Mouse (Mus musculus): ENCODE results near the gene Six3. TPM values are rescaled to one million over a fixed set of nuclear protein-coding genes. Genes with fewer than 3 reads are reported as not detected.

The Six3 gene
- polyA plus RNA-seq, 1 experiment: not detected

DNA sequence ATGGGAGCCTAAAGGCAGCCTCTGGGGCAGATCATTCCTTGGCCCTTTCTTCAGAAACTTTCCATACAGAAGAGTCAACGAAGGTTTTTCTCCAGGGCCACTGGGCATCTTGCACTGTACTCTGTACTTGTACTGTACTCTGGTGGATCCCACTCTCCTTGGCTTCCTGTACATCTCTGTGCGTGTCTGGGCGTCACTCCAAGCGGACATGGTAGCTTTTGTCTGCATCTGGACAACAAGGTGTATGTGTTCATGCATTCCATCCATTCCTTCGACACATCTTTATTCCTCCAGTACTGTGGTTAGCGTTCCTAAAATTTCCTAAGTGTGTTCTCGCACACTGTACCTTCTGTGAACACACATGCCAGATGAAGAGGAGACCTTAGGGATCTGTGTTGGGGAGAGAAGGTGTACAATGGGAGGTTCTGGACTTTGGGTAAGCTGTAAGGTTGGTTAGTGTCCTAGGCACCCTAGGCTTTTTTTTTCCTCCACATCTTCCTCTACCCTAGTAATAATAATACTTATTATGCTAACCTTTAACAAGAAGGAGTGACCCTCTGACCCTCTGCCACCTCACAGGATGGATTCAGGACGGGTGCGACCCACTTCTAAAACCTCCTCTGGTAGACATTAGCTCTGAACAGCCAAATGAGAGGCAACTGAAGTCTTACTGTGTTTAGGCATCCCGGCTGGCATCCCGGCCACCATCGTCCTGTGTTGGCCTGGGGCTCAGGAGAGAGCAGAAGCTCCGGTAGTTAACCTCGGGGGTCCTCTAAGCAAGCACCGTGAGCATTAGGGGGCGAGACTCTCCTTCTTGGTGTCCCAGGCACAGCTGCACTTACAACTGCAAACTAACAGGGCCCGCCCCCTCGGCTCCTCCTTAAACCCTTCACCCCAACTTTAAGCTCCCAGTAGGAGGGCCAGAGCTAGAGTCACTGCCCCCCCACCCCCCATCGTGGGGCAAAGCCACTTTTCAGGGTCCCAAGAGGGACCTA is 1.6 kb upstream of the Six3 start:
- H3K27me3 ChIP-seq (ENCODE audit: control insufficient read depth, insufficient read depth, low read length): peaks cover 84% of the 10 kb centered on the region
- WGBS: 5% methylated on average over 19 of the region's 19 CpGs
- H3K36me3 ChIP-seq (ENCODE audit: control insufficient read depth, insufficient read depth, low read length): no peaks in the 10 kb centered on the region
- no peak for TF ChIP-seq CTCF (IDR thresholded peaks at IDR 0.05; ENCODE audit: extremely low read depth, insufficient read length, insufficient replicate concordance, low read depth, low read length)
- H3K4me1 ChIP-seq (ENCODE audit: control insufficient read depth, insufficient read depth, insufficient read length, low read length): no peaks in the 10 kb centered on the region; the same call in 1 of the 2 replicates
- H3K4me3 ChIP-seq (ENCODE audit: low read depth, low read length): no peak overlapping the region
- no peak overlapping the region for H3K27ac ChIP-seq (ENCODE audit: insufficient read depth, low read depth, low read length)

GRCm38 (mm10) chr17:85612526-85613265 is 712 bp upstream of the Six3 start:
- Histone ChIP-seq H3K27me3 (ENCODE audit: control insufficient read depth, insufficient read depth, low read length) (peaks cover 90% of the 10 kb centered on the region), H3K4me1 (ENCODE audit: control insufficient read depth, insufficient read depth, insufficient read length, low read length) (no peaks in the 10 kb centered on the region; the same call in 1 of the 2 replicates), H3K36me3 (ENCODE audit: control insufficient read depth, insufficient read depth, low read length) (no peaks in the 10 kb centered on the region), H3K4me3 (ENCODE audit: low read depth, low read length) (no peak overlapping the region), H3K27ac (ENCODE audit: insufficient read depth, low read depth, low read length) (no peak overlapping the region)
- TF ChIP-seq CTCF (IDR thresholded peaks at IDR 0.05; ENCODE audit: extremely low read depth, insufficient read length, insufficient replicate concordance, low read depth, low read length) (no peak), POLR2A (IDR thresholded peaks at IDR 0.05; ENCODE audit: low read depth, low read length) (no peak)
- 2% methylated on average over 31 of the region's 31 CpGs for WGBS

DNA sequence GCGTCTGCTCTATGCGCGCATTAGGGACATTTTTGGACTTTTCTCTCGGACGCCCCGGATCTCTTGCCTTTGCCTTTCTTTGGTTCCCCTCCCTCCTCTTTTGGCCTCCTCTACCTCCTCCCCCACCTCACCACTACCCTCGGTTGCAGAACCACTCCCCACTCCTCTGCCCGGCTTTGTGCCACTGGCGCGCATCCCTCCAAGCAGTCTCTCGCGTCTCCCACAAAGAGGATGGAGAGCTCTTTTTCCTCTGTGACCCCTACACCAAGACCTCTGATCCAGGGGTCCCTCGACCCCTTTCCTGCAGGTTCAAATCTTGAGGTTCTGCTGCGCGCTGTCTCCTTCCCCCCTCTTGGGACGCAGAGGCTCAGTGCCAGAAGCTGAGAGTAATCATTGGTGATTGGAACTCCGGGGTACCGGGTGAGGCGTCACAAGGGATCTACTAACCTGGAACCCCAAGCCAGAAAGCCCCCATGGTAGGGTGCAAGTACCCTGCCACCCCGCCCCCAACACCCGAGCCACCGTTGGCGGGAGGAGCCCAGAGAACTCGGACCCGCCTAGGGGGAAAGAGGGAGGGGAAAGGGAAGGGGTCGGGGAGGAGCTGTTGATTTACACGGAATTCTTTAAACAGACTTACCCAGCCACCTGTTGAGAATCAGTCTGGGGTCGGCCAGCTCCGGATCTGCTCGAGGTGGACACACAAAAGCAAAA is 758 bp downstream of the Six3 start:
- Histone ChIP-seq H3K4me1 (ENCODE audit: control insufficient read depth, insufficient read depth, insufficient read length, low read length) (no peaks in the 10 kb centered on the region), H3K27ac (ENCODE audit: insufficient read depth, low read depth, low read length) (no peak overlapping the region), H3K36me3 (ENCODE audit: control insufficient read depth, insufficient read depth, low read length) (no peaks in the 10 kb centered on the region), H3K27me3 (ENCODE audit: control insufficient read depth, insufficient read depth, low read length) (peaks cover 91% of the 10 kb centered on the region), H3K4me3 (ENCODE audit: low read depth, low read length) (no peak overlapping the region)
- 3% methylated on average over 30 of the region's 30 CpGs for WGBS
- TF ChIP-seq POLR2A (IDR thresholded peaks at IDR 0.05; ENCODE audit: low read depth, low read length) (no peak), CTCF (IDR thresholded peaks at IDR 0.05; ENCODE audit: extremely low read depth, insufficient read length, insufficient replicate concordance, low read depth, low read length) (no peak)

DNA sequence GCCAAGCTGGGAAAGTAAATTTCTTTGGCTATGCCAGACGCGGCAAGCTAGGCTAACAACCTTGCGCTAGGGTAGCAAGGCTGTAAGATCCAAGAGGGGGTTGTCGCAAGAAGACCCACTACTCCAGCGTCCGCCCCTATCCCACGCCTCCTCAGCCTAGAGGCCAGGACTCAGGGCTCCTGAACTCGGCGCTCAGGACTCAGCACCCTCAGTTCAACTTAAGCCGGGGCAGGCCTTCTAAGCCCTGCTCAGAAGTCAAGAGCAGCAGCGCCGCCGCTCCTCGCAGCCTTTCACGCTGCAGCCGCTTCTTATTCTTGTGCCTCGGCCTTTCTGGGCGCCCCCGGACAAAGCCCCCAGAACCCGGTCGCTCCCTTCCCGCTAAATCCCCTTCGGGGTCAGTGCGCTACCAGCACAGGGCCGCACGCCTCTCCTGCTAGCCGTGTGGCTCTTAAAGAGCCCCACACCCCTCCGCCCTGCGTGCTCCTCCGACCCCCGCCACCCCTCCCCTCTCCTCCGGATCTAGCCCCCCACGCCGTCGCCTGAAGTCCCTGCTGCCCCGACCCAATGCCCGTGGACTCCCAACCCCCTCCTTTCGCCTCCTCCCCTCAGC is 1.4 kb downstream of the Six3 start:
- peaks cover 91% of the 10 kb centered on the region for H3K27me3 ChIP-seq (ENCODE audit: control insufficient read depth, insufficient read depth, low read length)
- TF ChIP-seq POLR2A (IDR thresholded peaks at IDR 0.05; ENCODE audit: low read depth, low read length): no peak
- WGBS: 4% methylated on average over 38 of the region's 38 CpGs
- H3K27ac ChIP-seq (ENCODE audit: insufficient read depth, low read depth, low read length): no peak overlapping the region
- no peaks in the 10 kb centered on the region for H3K36me3 ChIP-seq (ENCODE audit: control insufficient read depth, insufficient read depth, low read length)
- H3K4me1 ChIP-seq (ENCODE audit: control insufficient read depth, insufficient read depth, insufficient read length, low read length): no peaks in the 10 kb centered on the region
- no peak overlapping the region for H3K4me3 ChIP-seq (ENCODE audit: low read depth, low read length)

- no peaks in the 10 kb centered on the region for H3K4me1 ChIP-seq (ENCODE audit: control insufficient read depth, insufficient read depth, insufficient read length, low read length)
- no peaks in the 10 kb centered on the region for H3K36me3 ChIP-seq (ENCODE audit: control insufficient read depth, insufficient read depth, low read length)
- H3K27ac ChIP-seq (ENCODE audit: insufficient read depth, low read depth, low read length): no peak overlapping the region
- TF ChIP-seq CTCF (IDR thresholded peaks at IDR 0.05; ENCODE audit: extremely low read depth, insufficient read length, insufficient replicate concordance, low read depth, low read length) (no peak), POLR2A (IDR thresholded peaks at IDR 0.05; ENCODE audit: low read depth, low read length) (no peak)
- peaks cover 95% of the 10 kb centered on the region for H3K27me3 ChIP-seq (ENCODE audit: control insufficient read depth, insufficient read depth, low read length)
- 7% methylated on average over 4 of the region's 4 CpGs for WGBS
- no peak overlapping the region for H3K4me3 ChIP-seq (ENCODE audit: low read depth, low read length)
These were observed 2.2 kb downstream of the Six3 start for GRCm38 (mm10) chr17:85615586-85615985.

DNA sequence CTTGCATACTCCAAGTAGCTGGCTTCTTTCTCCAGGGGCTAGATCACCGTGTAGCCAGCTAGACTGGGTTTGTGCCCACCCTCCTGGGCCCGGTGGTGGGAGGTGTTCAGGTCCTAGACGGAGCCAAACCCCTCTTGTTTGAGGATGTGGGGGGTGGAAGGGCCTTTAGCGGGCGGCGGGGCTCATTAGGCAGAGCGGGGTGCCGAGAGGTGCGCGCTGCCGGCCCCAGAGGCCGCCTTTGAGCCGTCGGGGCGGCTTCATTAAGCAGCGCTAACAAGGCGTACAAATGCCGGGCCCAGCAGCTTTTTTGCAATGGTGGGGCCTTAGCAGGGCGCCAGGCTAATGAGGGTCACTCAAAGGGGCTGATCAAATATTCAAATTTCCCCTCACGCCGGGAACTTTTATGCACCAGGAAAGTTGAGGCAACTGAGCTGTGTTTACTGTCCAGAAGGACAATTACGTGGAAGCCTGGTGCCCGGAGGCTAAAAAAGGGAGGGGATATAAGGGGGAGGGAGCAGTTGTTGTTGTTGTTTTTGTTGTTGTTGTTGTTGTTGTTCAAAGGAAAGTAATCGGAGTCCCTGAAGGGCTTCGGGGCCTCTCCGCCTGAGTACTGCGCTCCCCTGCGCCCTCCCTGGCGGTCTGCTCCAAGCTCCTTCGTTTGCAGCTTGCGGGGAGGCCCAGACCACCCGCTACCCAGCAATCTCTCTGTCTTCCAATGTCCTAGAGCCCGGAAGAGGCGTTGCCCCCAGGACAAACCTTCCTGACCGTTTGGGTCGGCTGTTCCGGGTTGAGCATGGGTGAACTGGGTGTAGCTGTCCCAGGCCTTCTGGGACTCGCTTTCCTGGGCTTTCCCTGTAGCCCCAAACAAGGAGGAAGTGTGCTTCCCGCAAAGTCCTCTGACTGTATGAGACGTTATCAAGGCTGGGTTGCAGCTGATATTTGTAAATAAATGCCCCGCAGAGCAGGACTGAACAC is 3.4 kb downstream of the Six3 start:
- H3K4me3 ChIP-seq (ENCODE audit: low read depth, low read length): no peak overlapping the region
- WGBS: 4% methylated on average over 41 of the region's 41 CpGs
- TF ChIP-seq CTCF (IDR thresholded peaks at IDR 0.05; ENCODE audit: extremely low read depth, insufficient read length, insufficient replicate concordance, low read depth, low read length) (no peak), POLR2A (IDR thresholded peaks at IDR 0.05; ENCODE audit: low read depth, low read length) (no peak)
- H3K27ac ChIP-seq (ENCODE audit: insufficient read depth, low read depth, low read length): no peak overlapping the region
- H3K36me3 ChIP-seq (ENCODE audit: control insufficient read depth, insufficient read depth, low read length): no peaks in the 10 kb centered on the region
- peaks cover 95% of the 10 kb centered on the region for H3K27me3 ChIP-seq (ENCODE audit: control insufficient read depth, insufficient read depth, low read length)
- peaks cover 4% of the 10 kb centered on the region; the same call in 1 of the 2 replicates for H3K4me1 ChIP-seq (ENCODE audit: control insufficient read depth, insufficient read depth, insufficient read length, low read length)
